In the genomic region with DNA sequence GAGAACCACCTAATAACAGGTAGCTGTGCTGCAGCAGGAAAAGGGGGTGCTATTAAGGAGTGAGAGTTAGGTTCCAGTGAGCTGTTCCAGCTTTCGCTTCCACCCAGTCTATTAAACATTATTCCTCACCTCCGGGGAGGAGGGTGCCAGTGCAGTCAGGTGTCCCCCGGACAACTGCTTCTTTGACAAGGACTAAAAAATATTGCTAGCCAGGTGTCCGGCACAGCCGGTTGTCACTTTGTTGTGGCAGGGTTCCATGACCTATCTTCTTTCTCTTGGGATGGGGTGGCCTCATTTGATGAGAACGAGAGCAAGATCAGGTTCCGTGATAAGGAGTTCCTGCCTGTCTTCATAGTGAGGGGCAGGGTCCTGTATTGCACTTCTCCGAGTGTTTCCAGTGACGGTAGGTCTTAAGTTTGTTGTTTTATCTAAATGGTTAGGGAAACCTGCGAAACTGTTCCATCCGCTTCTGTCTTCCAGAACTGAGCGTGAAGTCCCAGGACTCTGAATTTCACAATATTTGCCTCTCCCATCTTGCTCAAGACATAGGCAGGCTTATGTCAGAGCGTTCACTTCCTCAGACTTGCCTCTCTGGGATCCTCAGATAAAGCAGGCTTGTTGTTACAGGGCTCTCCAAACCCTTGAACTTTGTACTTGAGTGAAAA, we compare ENCODE assay signal across 8 mouse cellular contexts. TPM values are rescaled to one million over a fixed set of nuclear protein-coding genes. Genes with fewer than 3 reads are reported as not detected.
DNase-seq lines count a peak whose midpoint lies in the region; ATAC-seq lines count a peak whose summit lies in the region.

No protein-coding gene starts in this region.

- H3K36me3 ChIP-seq in forebrain, embryonic 16.5 days (ENCODE audit: control insufficient read depth, insufficient read depth), result no peaks in the 10 kb centered on the region
- no peaks in the 10 kb centered on the region for H3K36me3 ChIP-seq in intestine, embryonic 15.5 days
- H3K36me3 ChIP-seq in lung, embryonic 16.5 days (ENCODE audit: control insufficient read depth, insufficient read depth, low read length), result peaks cover 2% of the 10 kb centered on the region; the same call in 1 of the 2 replicates
- H3K36me3 ChIP-seq in stomach, embryonic 14.5 days (ENCODE audit: control insufficient read depth, insufficient read depth, low read length), result peaks cover 4% of the 10 kb centered on the region; the same call in 1 of the 2 replicates

- H3K9ac ChIP-seq in forebrain, embryonic 16.5 days (replicated peaks; ENCODE audit: low read depth, low read length), result peak overlapping the region; percentile 89
- H3K9ac ChIP-seq in intestine, embryonic 15.5 days, result peak overlapping the region; percentile 76
- H3K9ac ChIP-seq in lung, embryonic 16.5 days (ENCODE audit: low read length), result peak overlapping the region; percentile 96
- H3K9ac ChIP-seq in stomach, embryonic 14.5 days (replicated peaks; ENCODE audit: low read depth, low read length), result peak overlapping the region; percentile 89

- DNase-seq in heart, adult 11 months, result peak; percentile 95
- DNase-seq in heart, postnatal 4 days, result no peak
- DNase-seq in layer of hippocampus, postnatal 14 days (ENCODE audit: low spot score in 2 of 2), result no peak

- H3K27me3 ChIP-seq in forebrain, embryonic 16.5 days (replicated peaks; ENCODE audit: control insufficient read depth, insufficient read depth, low read length), result no peaks in the 10 kb centered on the region
- H3K27me3 ChIP-seq in intestine, embryonic 15.5 days (replicated peaks), result no peaks in the 10 kb centered on the region
- H3K27me3 ChIP-seq in lung, embryonic 16.5 days (ENCODE audit: control insufficient read depth, insufficient read depth, low read depth, low read length), result no peaks in the 10 kb centered on the region
- H3K27me3 ChIP-seq in stomach, embryonic 14.5 days (ENCODE audit: control insufficient read depth, insufficient read depth, low read length), result no peaks in the 10 kb centered on the region

- WGBS in forebrain, embryonic 16.5 days, result 67% methylated on average over 13 of the region's 13 CpGs
- 21% methylated on average over 13 of the region's 13 CpGs for WGBS in intestine, embryonic 15.5 days
- WGBS in lung, embryonic 16.5 days, result 15% methylated on average over 13 of the region's 13 CpGs
- 27% methylated on average over 13 of the region's 13 CpGs for WGBS in stomach, embryonic 14.5 days

- no peak for ATAC-seq in forebrain, embryonic 16.5 days
- peak; percentile 63 for ATAC-seq in intestine, embryonic 15.5 days
- peak; percentile 37 for ATAC-seq in lung, embryonic 16.5 days (ENCODE audit: low read depth)
- 0 out of 2 replicates have a peak, but pooled peaks have one; percentile 3 for ATAC-seq in stomach, embryonic 14.5 days (ENCODE audit: insufficient number of reproducible peaks, insufficient read depth, low FRiP score, low read depth)

- peaks cover 37% of the 10 kb centered on the region for H3K4me1 ChIP-seq in brown adipose tissue, adult 24 weeks (ENCODE audit: control insufficient read depth, insufficient read depth, insufficient read length, low read length)
- H3K4me1 ChIP-seq in forebrain, embryonic 16.5 days (replicated peaks; ENCODE audit: control insufficient read depth, insufficient read depth, low read length), result peaks cover 17% of the 10 kb centered on the region
- peaks cover 30% of the 10 kb centered on the region for H3K4me1 ChIP-seq in intestine, embryonic 15.5 days (replicated peaks)
- H3K4me1 ChIP-seq in lung, embryonic 16.5 days (replicated peaks; ENCODE audit: control insufficient read depth, insufficient read depth, low read length), result peaks cover 30% of the 10 kb centered on the region
- peaks cover 21% of the 10 kb centered on the region for H3K4me1 ChIP-seq in stomach, embryonic 14.5 days (ENCODE audit: control insufficient read depth, insufficient read depth, low read length)

- H3K4me2 ChIP-seq in forebrain, embryonic 16.5 days (ENCODE audit: low read length), result peak overlapping the region; percentile 71
- peak overlapping the region; percentile 75 for H3K4me2 ChIP-seq in intestine, embryonic 15.5 days (replicated peaks)
- peak overlapping the region; percentile 95 for H3K4me2 ChIP-seq in lung, embryonic 16.5 days (ENCODE audit: low read depth, low read length)
- peak overlapping the region; percentile 91 for H3K4me2 ChIP-seq in stomach, embryonic 14.5 days (replicated peaks; ENCODE audit: low read depth, low read length)

- H3K4me3 ChIP-seq in brown adipose tissue, adult 24 weeks (ENCODE audit: insufficient read depth, low read depth, low read length), result peak overlapping the region; percentile 76
- H3K4me3 ChIP-seq in forebrain, embryonic 16.5 days (replicated peaks; ENCODE audit: low read length), result peak overlapping the region; percentile 74
- peak overlapping the region; percentile 68 for H3K4me3 ChIP-seq in intestine, embryonic 15.5 days (replicated peaks)
- peak overlapping the region; percentile 82 for H3K4me3 ChIP-seq in lung, embryonic 16.5 days (ENCODE audit: low read length)
- H3K4me3 ChIP-seq in stomach, embryonic 14.5 days (ENCODE audit: low read depth, low read length), result peak overlapping the region; percentile 78

- H3K27ac ChIP-seq in brown adipose tissue, adult 24 weeks (replicated peaks; ENCODE audit: low read depth, low read length), result peak overlapping the region; percentile 74
- no peak overlapping the region for H3K27ac ChIP-seq in forebrain, embryonic 16.5 days (ENCODE audit: low read length)
- H3K27ac ChIP-seq in intestine, embryonic 15.5 days, result peak overlapping the region; percentile 74
- peak overlapping the region; percentile 88 for H3K27ac ChIP-seq in lung, embryonic 16.5 days (ENCODE audit: low read length)
- H3K27ac ChIP-seq in stomach, embryonic 14.5 days (ENCODE audit: low read length), result peak overlapping the region; percentile 81; the same call in 1 of the 2 replicates

- no peaks in the 10 kb centered on the region for H3K9me3 ChIP-seq in forebrain, embryonic 16.5 days (ENCODE audit: control insufficient read depth, low read length)
- no peaks in the 10 kb centered on the region for H3K9me3 ChIP-seq in intestine, embryonic 15.5 days
- no peaks in the 10 kb centered on the region for H3K9me3 ChIP-seq in lung, embryonic 16.5 days (ENCODE audit: control insufficient read depth, low read length)
- H3K9me3 ChIP-seq in stomach, embryonic 14.5 days (ENCODE audit: control insufficient read depth, low read depth, low read length), result no peaks in the 10 kb centered on the region

RNA-seq across cellular contexts. Expression of a gene that starts 0.7 kb away (rescaled TPM):
- 10 to 100 TPM; 15.6 to 19.6 TPM for total RNA-seq in heart, postnatal 4 days (2021)
- 24.1 and 27.9 TPM in 2 replicates for polyA plus RNA-seq in brown adipose tissue, adult 24 weeks (2012; ENCODE audit: insufficient read depth, insufficient read length, missing spikeins)
- polyA plus RNA-seq in forebrain, embryonic 16.5 days (2015; fragmentation: Nextera tagmentation; extraction: Ambion mirVana), result 2.8 and 5.1 TPM in 2 replicates
- polyA plus RNA-seq in intestine, embryonic 15.5 days (2015; fragmentation: Nextera tagmentation; extraction: Ambion mirVana), result 8.0 and 9.3 TPM in 2 replicates
- polyA plus RNA-seq in lung, embryonic 16.5 days (2015; fragmentation: Nextera tagmentation; extraction: Ambion mirVana), result 9.1 and 9.9 TPM in 2 replicates
- 9.9 and 10.7 TPM in 2 replicates for polyA plus RNA-seq in stomach, embryonic 14.5 days (2014; fragmentation: Nextera tagmentation; extraction: Ambion mirVana)
- total RNA-seq in layer of hippocampus, postnatal 14 days (2021), result 10 to 100 TPM; 14.5 to 18.9 TPM
